Mouse (Mus musculus) MEL (cell line): ENCODE results near the gene Brms1. TPM values are rescaled to one million over a fixed set of nuclear protein-coding genes. Genes with fewer than 3 reads are reported as not detected.

Experiments used
- DNase-seq: peaks from one replicate; pipeline ENCODE4 v3.0.0; 2011; ENCODE audit warnings: low read depth, low spot score
- H3K27ac ChIP-seq: 2 replicates; pipeline ENCODE4 v1.5.1; 2012; ENCODE audit warnings: low read depth, mild to moderate bottlenecking, control low read depth, low read length, moderate library complexity; ENCODE audit not compliant: control insufficient read depth
- H3K27me3 ChIP-seq, 2 experiments: fragments of 150-350 bp in 1 of 2; sonication (generic) in 1 of 2; 2 replicates each; pipeline ENCODE4 v1.6.1; 2012; ENCODE audit warnings: low read length in 2 of 2, mild to moderate bottlenecking in 2 of 2, improper control_type of control experiment in 1 of 2, moderate library complexity in 1 of 2; ENCODE audit not compliant: insufficient read depth in 2 of 2, control insufficient read depth in 1 of 2
- H3K36me3 ChIP-seq, 2 experiments: 2 replicates each; pipeline ENCODE4 v1.6.1; 2012 to 2014; ENCODE audit warnings: low read length in 2 of 2, improper control_type of control experiment in 1 of 2, inconsistent platforms in 1 of 2, mild to moderate bottlenecking in 1 of 2; ENCODE audit not compliant: insufficient read depth in 2 of 2, control insufficient read depth in 1 of 2
- H3K4me1 ChIP-seq, 2 experiments: fragments of 150-350 bp in 1 of 2; sonication (generic) in 1 of 2; 2 replicates each; pipeline ENCODE4 v1.6.1; 2012; ENCODE audit warnings: low read length in 2 of 2, improper control_type of control experiment in 1 of 2, mild to moderate bottlenecking in 1 of 2; ENCODE audit not compliant: insufficient read depth in 2 of 2, control insufficient read depth in 1 of 2
- H3K4me3 ChIP-seq, 2 experiments: fragments of 150-350 bp in 1 of 2; sonication (generic) in 1 of 2; 2 replicates each; pipeline ENCODE4 v1.5.1; 2012; ENCODE audit warnings: low read depth in 2 of 2, low read length in 2 of 2, mild to moderate bottlenecking in 2 of 2, moderate library complexity in 2 of 2, control low read depth in 1 of 2, improper control_type of control experiment in 1 of 2; ENCODE audit not compliant: control insufficient read depth in 1 of 2, insufficient read depth in 1 of 2
- H3K79me2 ChIP-seq: 2 replicates; pipeline ENCODE4 v1.6.1; 2012; ENCODE audit warnings: mild to moderate bottlenecking, low read length, moderate library complexity; ENCODE audit not compliant: control insufficient read depth, poor library complexity, insufficient read depth
- H3K9ac ChIP-seq: 2 replicates; pipeline ENCODE4 v1.6.1; 2012; ENCODE audit warnings: low read depth, mild to moderate bottlenecking, control low read depth, low read length, moderate library complexity; ENCODE audit not compliant: control insufficient read depth, poor library complexity, severe bottlenecking
- H3K9me3 ChIP-seq: fragments of 150-350 bp; sonication (generic); replicated peaks from 2 replicates; pipeline ENCODE4 v1.6.1; 2012; ENCODE audit warnings: mild to moderate bottlenecking, low read length, improper control_type of control experiment, moderate library complexity; ENCODE audit not compliant: insufficient read depth
- CHD1 ChIP-seq: IDR thresholded peaks from 2 replicates; pipeline ENCODE4 v1.6.1; 2012; ENCODE audit warnings: low read depth, mild to moderate bottlenecking, inconsistent platforms, low read length, improper control_type of control experiment
- CTCF ChIP-seq, 3 experiments: IDR thresholded peaks in 2 of 3; conservative IDR thresholded peaks in 1 of 3; 2 replicates each; pipeline ENCODE4 v1.5.1; 2011 to 2012; ENCODE audit warnings: low read length in 3 of 3, low read depth in 2 of 3, mild to moderate bottlenecking in 2 of 3, improper control_type of control experiment in 1 of 3, inconsistent platforms in 1 of 3, mixed read lengths in 1 of 3, moderate library complexity in 1 of 3; ENCODE audit not compliant: control insufficient read depth in 1 of 3, insufficient read depth in 1 of 3, poor library complexity in 1 of 3, severe bottlenecking in 1 of 3
- E2F4 ChIP-seq: IDR thresholded peaks from 2 replicates; pipeline ENCODE4 v1.6.1; 2011; ENCODE audit warnings: low read depth, low read length, improper control_type of control experiment, borderline replicate concordance
- ELF1 ChIP-seq: IDR thresholded peaks from 2 replicates; pipeline ENCODE4 v1.6.1; 2014; ENCODE audit warnings: low read depth, mild to moderate bottlenecking, inconsistent platforms, low read length, improper control_type of control experiment, moderate library complexity
- ETS1 ChIP-seq: IDR thresholded peaks from 2 replicates; pipeline ENCODE4 v1.6.1; 2012; ENCODE audit warnings: low read depth, mild to moderate bottlenecking, inconsistent platforms, low read length, improper control_type of control experiment, moderate library complexity
- GATA1 ChIP-seq: IDR thresholded peaks from 2 replicates; pipeline ENCODE4 v1.6.1; 2011; ENCODE audit warnings: low read depth, low read length, improper control_type of control experiment
- HCFC1 ChIP-seq: IDR thresholded peaks from 2 replicates; pipeline ENCODE4 v1.6.1; 2012; ENCODE audit warnings: low read depth, mild to moderate bottlenecking, inconsistent platforms, low read length, improper control_type of control experiment, moderate library complexity
- JUND ChIP-seq: IDR thresholded peaks from 2 replicates; pipeline ENCODE4 v1.6.1; 2011; ENCODE audit warnings: low read depth, mild to moderate bottlenecking, improper control_type of control experiment, low read length
- KAT2A ChIP-seq: conservative IDR thresholded peaks from 2 replicates; pipeline ENCODE4 v1.6.1; 2012; ENCODE audit warnings: low read depth, low read length, improper control_type of control experiment, inconsistent platforms
- MAZ ChIP-seq: IDR thresholded peaks from 2 replicates; pipeline ENCODE4 v1.6.1; 2012; ENCODE audit warnings: low read depth, mild to moderate bottlenecking, inconsistent platforms, low read length, improper control_type of control experiment
- NRF1 ChIP-seq: IDR thresholded peaks from 2 replicates; pipeline ENCODE4 v1.6.1; 2014; ENCODE audit warnings: low read depth, mild to moderate bottlenecking, inconsistent platforms, low read length, improper control_type of control experiment, moderate library complexity; ENCODE audit not compliant: poor library complexity, insufficient read depth, severe bottlenecking
- POLR2AphosphoS5 ChIP-seq: IDR thresholded peaks from 2 replicates; pipeline ENCODE4 v1.6.1; 2012; ENCODE audit warnings: low read depth, borderline replicate concordance, mild to moderate bottlenecking, inconsistent platforms, low read length, moderate library complexity, mixed read lengths
- RCOR1 ChIP-seq: IDR thresholded peaks from 2 replicates; pipeline ENCODE4 v1.6.1; 2012; ENCODE audit warnings: low read depth, mild to moderate bottlenecking, inconsistent platforms, low read length, improper control_type of control experiment
- SMC3 ChIP-seq: IDR thresholded peaks from 2 replicates; pipeline ENCODE4 v1.6.1; 2011; ENCODE audit warnings: low read depth, low read length, improper control_type of control experiment
- TAL1 ChIP-seq: IDR thresholded peaks from 2 replicates; pipeline ENCODE4 v1.6.1; 2012; ENCODE audit warnings: mild to moderate bottlenecking, inconsistent platforms, low read length, moderate library complexity, mixed read lengths
- UBTF ChIP-seq: IDR thresholded peaks from 2 replicates; pipeline ENCODE4 v1.6.1; 2012; ENCODE audit warnings: low read depth, mild to moderate bottlenecking, inconsistent platforms, low read length, improper control_type of control experiment, moderate library complexity, borderline replicate concordance; ENCODE audit not compliant: insufficient read depth
- USF2 ChIP-seq, 2 experiments: IDR thresholded peaks; 2 replicates each; pipeline ENCODE4 v1.6.1; 2011 to 2012; ENCODE audit warnings: improper control_type of control experiment in 2 of 2, low read length in 2 of 2, borderline replicate concordance in 1 of 2, inconsistent platforms in 1 of 2, low read depth in 1 of 2, mild to moderate bottlenecking in 1 of 2; ENCODE audit not compliant: insufficient read depth in 1 of 2
- polyA plus RNA-seq, 2 experiments: library from polyadenylated mRNA; stranded (reverse) in 1 of 2; unstranded in 1 of 2; fragments of >175 nt in 1 of 2; fragments of >200 nt in 1 of 2; gene quantifications; 2 replicates each; pipeline versions ENCODE4 v1.2.1 to v1.2.4; 2012; ENCODE audit warnings: low replicate concordance in 2 of 2, low read depth in 1 of 2; ENCODE audit not compliant: insufficient read length in 2 of 2, insufficient read depth in 1 of 2, missing spikeins in 1 of 2
- total RNA-seq: library from RNA; depleted of rRNA; stranded (reverse); fragments of 300-350 nt; gene quantifications from 2 replicates; pipeline ENCODE4 v1.2.3, GENCODE M21; 2012

Brms1 gene
- total and polyA plus RNA-seq, 3 experiments: 29.6 to 78.6 TPM; not detected in 1

GRCm38 (mm10) chr19:5058801-5059771 lies 17.9 kb downstream of the Brms1 start:
- H3K9ac ChIP-seq: no peak overlapping the region
- TF ChIP-seq CHD1 (no peak), E2F4 (no peak)
- DNase-seq: no peak
- H3K9me3 ChIP-seq: no peaks in the 10 kb centered on the region
- no peak overlapping the region for H3K27ac ChIP-seq
- peaks cover 4 to 41% of the 10 kb centered on the region in 2 experiments; a peak in 3 of 4 replicates for H3K4me1 ChIP-seq
- H3K27me3 ChIP-seq: no peaks in the 10 kb centered on the region
- no peak overlapping the region for H3K4me3 ChIP-seq
- peaks cover 0 to 22% of the 10 kb centered on the region in 2 experiments; a peak in 2 of 4 replicates for H3K36me3 ChIP-seq
- H3K79me2 ChIP-seq: no peaks in the 10 kb centered on the region

- DNase-seq: peak; percentile 52
- no peaks in the 10 kb centered on the region for H3K9me3 ChIP-seq
- H3K4me1 ChIP-seq: peaks cover 0 to 39% of the 10 kb centered on the region in 2 experiments; a peak in 3 of 4 replicates
- H3K4me3 ChIP-seq: no peak overlapping the region
- H3K27me3 ChIP-seq: no peaks in the 10 kb centered on the region
- H3K27ac ChIP-seq: no peak overlapping the region
- no peak overlapping the region for H3K9ac ChIP-seq
- TF ChIP-seq TAL1 (no peak), RCOR1 (no peak), MAZ (no peak), NRF1 (no peak), ELF1 (no peak), CTCF (IDR thresholded peaks at IDR 0.05 in 2 of 3, conservative IDR thresholded peaks at IDR 0.05 in 1 of 3; ENCODE audit: control insufficient read depth in 1 of 3, insufficient read depth in 1 of 3, low read depth in 2 of 3, low read length in 3 of 3, poor library complexity in 1 of 3, severe bottlenecking in 1 of 3) (no peak), HCFC1 (no peak), GATA1 (no peak), ETS1 (no peak), USF2 (IDR thresholded peaks at IDR 0.05; ENCODE audit: borderline replicate concordance in 1 of 2, insufficient read depth in 1 of 2, low read depth in 1 of 2, low read length in 2 of 2) (no peak), JUND (no peak), POLR2AphosphoS5 (no peak), CHD1 (no peak), SMC3 (no peak), KAT2A (no peak), UBTF (no peak)
- no peaks in the 10 kb centered on the region for H3K79me2 ChIP-seq
- H3K36me3 ChIP-seq: peaks cover 0 to 17% of the 10 kb centered on the region in 2 experiments; a peak in 1 of 4 replicates
These were observed 19.5 kb downstream of the Brms1 start for GRCm38 (mm10) chr19:5060365-5061330.
